Mouse (Mus musculus) frontal cortex, adult 2 months (tissue): ENCODE data around the gene Gm3512. TPM values are rescaled to one million over a fixed set of nuclear protein-coding genes. Genes with fewer than 3 reads are reported as not detected.
A peak's percentile ranks its signal among the peaks of the same experiment; 100 is the strongest.
"Not testable (repeated sequence)": the region's sequence is repeated elsewhere in the genome, so short reads cannot be mapped to it uniquely, and the experiment has no call there.

Experiments used
- DNase-seq, 2 experiments: peaks; one replicate each; pipeline ENCODE4 v3.0.0; 2022; ENCODE audit warnings: low spot score in 1 of 2; ENCODE audit errors: extremely low spot score in 1 of 2
- polyA plus RNA-seq: library from polyadenylated mRNA; depleted of rRNA; stranded (reverse); fragments of >200 nt; gene quantifications from 2 replicates; pipeline ENCODE4 v1.2.3, GENCODE M21; 2012; rRNA removed

Gene Gm3512
- 2.5 and 2.6 TPM in 2 replicates for polyA plus RNA-seq

DNA sequence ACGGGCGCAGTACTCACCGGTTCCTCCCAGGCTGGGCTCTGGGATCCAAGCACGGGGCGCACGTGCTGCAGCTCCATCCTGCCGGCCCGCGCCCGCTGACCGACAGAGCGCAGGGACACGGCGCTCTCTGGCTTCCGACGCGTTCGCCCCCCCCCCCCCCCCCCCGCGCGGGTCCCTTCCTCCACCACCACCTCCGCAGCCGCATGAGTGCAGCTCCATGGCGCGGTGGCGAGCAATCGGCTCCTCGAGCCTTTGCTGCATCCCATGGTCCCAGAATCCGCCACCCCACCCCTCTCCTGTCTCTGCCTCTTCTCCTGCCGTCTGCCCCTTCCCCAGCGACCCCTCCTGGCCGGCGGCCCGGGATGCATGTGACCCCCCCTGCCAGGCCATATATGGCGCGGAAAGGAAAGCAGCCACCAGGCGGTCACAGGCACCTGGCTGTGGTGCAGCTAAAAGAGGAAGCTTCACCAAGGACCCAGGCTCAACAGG, at the start of gene Gm3512:
Gene Gm3512 (minus strand): TSS at position 51 of the 489 bp plus-strand sequence.
- not testable (repeated sequence) for DNase-seq

DNA sequence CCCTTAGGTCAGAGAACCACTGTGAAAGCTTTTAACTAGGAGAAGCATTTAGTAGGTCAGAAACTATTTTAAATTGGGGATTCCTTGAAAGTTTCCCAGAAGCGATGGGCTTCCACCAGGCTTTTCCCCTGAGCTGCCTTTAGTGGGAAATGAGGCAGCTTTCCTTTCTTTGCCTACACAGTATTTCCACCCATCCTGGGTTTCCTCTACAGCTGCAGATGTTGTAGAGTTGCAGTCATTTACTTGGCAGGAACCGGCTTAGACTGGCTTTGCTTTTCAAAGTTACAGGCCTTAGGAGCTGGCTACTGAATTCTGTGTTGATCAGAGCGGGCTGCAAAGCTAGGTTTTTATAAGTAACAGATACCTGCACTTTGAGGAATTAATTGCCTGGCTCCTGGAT, 25.7 kb upstream of the Gm3512 start:
- DNase-seq: peak; percentile 1

DNA sequence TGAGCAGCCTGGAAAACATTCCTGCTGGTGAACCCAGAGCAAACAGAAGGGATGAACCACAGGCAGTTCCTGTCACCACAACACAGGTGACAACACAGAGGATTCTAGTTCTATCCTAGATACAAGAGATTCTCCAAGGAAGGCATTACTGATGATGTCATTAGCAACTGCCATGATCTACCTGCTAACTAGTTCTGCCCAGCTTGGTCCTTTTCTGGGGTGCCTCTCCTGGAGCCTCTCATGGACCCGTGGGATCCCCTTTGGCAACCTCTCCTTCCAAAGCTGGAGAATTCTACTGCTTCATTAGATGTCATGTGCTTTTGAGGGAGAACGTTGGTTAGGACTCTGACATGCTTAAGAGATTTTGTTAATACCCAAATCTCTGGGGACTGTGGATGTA, 20.1 kb upstream of the Gm3512 start, which contains the start of gene Gm16434:
Gene Gm16434 (minus strand): TSS at position 101 of the 400 bp plus-strand sequence.
- not testable (repeated sequence) for DNase-seq

DNA sequence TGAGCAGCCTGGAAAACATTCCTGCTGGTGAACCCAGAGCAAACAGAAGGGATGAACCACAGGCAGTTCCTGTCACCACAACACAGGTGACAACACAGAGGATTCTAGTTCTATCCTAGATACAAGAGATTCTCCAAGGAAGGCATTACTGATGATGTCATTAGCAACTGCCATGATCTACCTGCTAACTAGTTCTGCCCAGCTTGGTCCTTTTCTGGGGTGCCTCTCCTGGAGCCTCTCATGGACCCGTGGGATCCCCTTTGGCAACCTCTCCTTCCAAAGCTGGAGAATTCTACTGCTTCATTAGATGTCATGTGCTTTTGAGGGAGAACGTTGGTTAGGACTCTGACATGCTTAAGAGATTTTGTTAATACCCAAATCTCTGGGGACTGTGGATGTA, 49.0 kb downstream of the Gm3512 start, which contains the start of gene Gm6676:
Gene Gm6676 (minus strand): TSS at position 101 of the 400 bp plus-strand sequence.
- DNase-seq: not testable (repeated sequence)

DNA sequence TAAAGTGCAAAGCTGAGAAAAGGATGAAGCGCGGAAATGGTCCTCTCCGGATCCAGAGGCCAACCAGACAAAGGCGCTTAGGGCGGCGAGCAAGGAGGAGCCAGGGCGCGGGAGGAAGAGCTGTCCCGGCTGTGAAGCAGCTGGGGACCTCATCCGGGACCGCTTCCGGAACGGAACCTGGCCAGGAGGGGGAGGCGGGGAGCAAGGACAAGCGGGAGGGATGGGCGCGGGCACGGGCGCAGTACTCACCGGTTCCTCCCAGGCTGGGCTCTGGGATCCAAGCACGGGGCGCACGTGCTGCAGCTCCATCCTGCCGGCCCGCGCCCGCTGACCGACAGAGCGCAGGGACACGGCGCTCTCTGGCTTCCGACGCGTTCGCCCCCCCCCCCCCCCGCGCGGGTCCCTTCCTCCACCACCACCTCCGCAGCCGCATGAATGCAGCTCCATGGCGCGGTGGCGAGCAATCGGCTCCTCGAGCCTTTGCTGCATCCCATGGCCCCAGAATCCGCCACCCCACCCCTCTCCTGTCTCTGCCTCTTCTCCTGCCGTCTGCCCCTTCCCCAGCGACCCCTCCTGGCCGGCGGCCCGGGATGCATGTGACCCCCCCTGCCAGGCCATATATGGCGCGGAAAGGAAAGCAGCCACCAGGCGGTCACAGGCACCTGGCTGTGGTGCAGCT, 69.1 kb downstream of the Gm3512 start:
- peak in 1 of 2 experiments; percentile 2 for DNase-seq

Other genes starting within 250 kb of the Gm3512 start
- gene Gm6356, start 200.7 kb downstream of the Gm3512 start, polyA plus RNA-seq: not detected in 2 replicates
- gene Gm10406, start 147.1 kb downstream of the Gm3512 start, polyA plus RNA-seq: 1.1 and 1.5 TPM in 2 replicates
- gene Gm3685, start 129.6 kb downstream of the Gm3512 start, polyA plus RNA-seq: not detected in 2 replicates
- gene Gm3696, start 73.9 kb downstream of the Gm3512 start, polyA plus RNA-seq: 2.6 and 3.2 TPM in 2 replicates
- gene Gm6676, start 49.1 kb downstream of the Gm3512 start, polyA plus RNA-seq: 0.06 and 0.17 TPM in 2 replicates
- gene Gm16434, start 20.0 kb upstream of the Gm3512 start, polyA plus RNA-seq: 0.06 and 0.17 TPM in 2 replicates
- not detected in 2 replicates for gene Gm3727, start 90.2 kb upstream of the Gm3512 start, polyA plus RNA-seq
- gene Gm3739, start 140.5 kb upstream of the Gm3512 start, polyA plus RNA-seq: 2.0 and 2.1 TPM in 2 replicates
- not detected in 2 replicates for gene Gm5797, start 157.9 kb upstream of the Gm3512 start, polyA plus RNA-seq
- not detected in 2 replicates for gene Gm8374, start 190.6 kb upstream of the Gm3512 start, polyA plus RNA-seq